Mouse (Mus musculus) liver, embryonic 11.5 days (tissue): ENCODE measurements around the gene Trim15. TPM values are rescaled to one million over a fixed set of nuclear protein-coding genes. Genes with fewer than 3 reads are reported as not detected.

Experiments used
- ATAC-seq: fragments of 200-750 bp; cut with Nextera tagmentation; replicated peaks from 2 replicates; pipeline ENCODE4 v1.8.0; 2017; ENCODE audit warnings: moderate number of reproducible peaks, mild to moderate bottlenecking, moderate TSS enrichment, moderate library complexity; ENCODE audit not compliant: low FRiP score
- DNase-seq: peaks from one replicate; pipeline ENCODE4 v3.0.0-alpha.2; 2017; ENCODE audit warnings: low spot score
- H3K27ac ChIP-seq: fragments of 300-500 bp; sonication (generic); 2 replicates; pipeline ENCODE4 v1.5.1; 2014; ENCODE audit warnings: mild to moderate bottlenecking, low read depth, low read length, control low read depth
- H3K27me3 ChIP-seq: fragments of 300-500 bp; sonication (generic); replicated peaks from 2 replicates; pipeline ENCODE4 v1.6.1; 2014; ENCODE audit warnings: low read length, mixed read lengths; ENCODE audit not compliant: control insufficient read depth, insufficient read depth
- H3K36me3 ChIP-seq: fragments of 300-500 bp; sonication (generic); 2 replicates; pipeline ENCODE4 v1.6.1; 2014; ENCODE audit warnings: mild to moderate bottlenecking, low read length, moderate library complexity, mixed read lengths; ENCODE audit not compliant: control insufficient read depth, insufficient read depth
- H3K4me1 ChIP-seq: fragments of 300-500 bp; sonication (generic); replicated peaks from 2 replicates; pipeline ENCODE4 v1.6.1; 2014; ENCODE audit warnings: low read length, mixed read lengths; ENCODE audit not compliant: control insufficient read depth, insufficient read depth
- H3K4me2 ChIP-seq: fragments of 300-500 bp; sonication (generic); 2 replicates; pipeline ENCODE4 v1.6.1; 2014; ENCODE audit warnings: mild to moderate bottlenecking, control low read depth, moderate library complexity
- H3K4me3 ChIP-seq: fragments of 300-500 bp; sonication (generic); 2 replicates; pipeline ENCODE4 v1.5.1; 2014; ENCODE audit warnings: low read depth, low read length, control low read depth
- H3K9ac ChIP-seq: fragments of 300-500 bp; sonication (generic); 2 replicates; pipeline ENCODE4 v1.6.1; 2014; ENCODE audit warnings: low read depth, low read length, control low read depth
- H3K9me3 ChIP-seq: fragments of 300-500 bp; sonication (generic); 2 replicates; pipeline ENCODE4 v1.6.1; 2016; ENCODE audit warnings: low read length, inconsistent platforms, mixed read lengths; ENCODE audit not compliant: control insufficient read depth
- WGBS: fragments of 180-500 bp; shearing (Covaris S2); extraction: QIAGEN DNeasy Blood & Tissue Kit; methylation state at CpG from one replicate; pipeline ENCODE4 v1.1.7; 2014; 5-methylcytosine and 5-hydroxymethylcytosine counted together
- polyA plus RNA-seq: library from polyadenylated mRNA; unstranded; fragments of >200 nt; fragmentation: Nextera tagmentation; extraction: Ambion mirVana; gene quantifications from 2 replicates; pipeline ENCODE4 v1.2.1, GENCODE M21; 2014

Gene Trim15
- polyA plus RNA-seq, 1 experiment from 2014 or later, result 0.18 TPM

DNA sequence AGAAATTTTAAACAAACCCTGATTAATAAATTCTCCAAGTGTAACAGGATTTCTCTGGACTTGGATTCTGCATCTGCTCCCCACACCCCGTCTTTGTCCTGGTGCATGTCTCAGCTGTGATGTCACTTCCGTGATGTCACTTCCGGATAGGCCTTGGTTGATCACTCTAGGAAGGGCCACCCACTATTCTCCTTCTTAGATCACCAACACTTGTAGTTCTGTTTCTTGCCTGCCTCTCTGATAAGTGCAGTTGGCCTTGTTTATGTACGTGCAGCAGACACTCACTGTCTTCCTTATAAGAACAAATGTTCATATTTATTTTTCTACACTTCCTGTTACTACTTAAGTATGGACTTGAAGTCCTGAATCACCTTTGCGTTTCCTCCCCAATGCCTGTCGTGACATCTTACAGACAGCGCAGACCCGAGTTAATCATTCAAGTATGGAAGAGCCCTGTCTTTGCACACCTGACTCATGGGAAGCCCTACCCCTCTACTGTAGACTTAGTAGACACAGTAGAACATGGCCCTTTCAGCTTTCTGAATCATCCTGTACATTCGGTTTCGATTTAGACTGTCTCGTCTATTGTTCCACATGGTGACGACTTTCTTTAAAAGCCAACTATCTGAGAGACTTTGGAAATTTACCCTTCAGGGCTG, 18.3 kb upstream of the Trim15 start:
- Histone ChIP-seq H3K4me1 (no peaks in the 10 kb centered on the region), H3K36me3 (no peaks in the 10 kb centered on the region), H3K27ac (no peak overlapping the region), H3K4me2 (no peak overlapping the region), H3K9me3 (no peaks in the 10 kb centered on the region), H3K27me3 (0 out of 2 replicates have a peak, but pooled peaks cover 6% of the 10 kb centered on the region), H3K9ac (no peak overlapping the region), H3K4me3 (no peak overlapping the region)
- DNase-seq, result no peak
- WGBS, result 90% methylated on average over 12 of the region's 12 CpGs
- ATAC-seq, result no peak

DNA sequence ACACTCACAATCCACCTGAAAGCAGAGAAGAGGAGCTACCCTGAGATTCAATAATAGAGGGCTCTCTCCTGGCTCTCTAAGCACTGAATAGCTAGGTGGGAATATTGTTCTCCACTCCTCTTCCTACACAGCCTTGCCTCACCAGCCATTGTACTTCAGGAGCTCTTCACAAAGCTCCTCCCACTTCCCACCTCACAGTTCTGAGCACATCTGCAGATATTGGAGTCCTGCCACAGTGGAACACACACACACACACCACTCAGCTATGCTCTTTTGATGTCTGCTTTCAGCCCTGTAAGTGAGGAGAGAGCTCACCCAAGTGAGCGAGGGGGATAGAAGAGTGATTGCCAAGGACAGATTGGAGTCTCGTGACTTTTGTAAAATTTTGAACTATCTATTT, 16.3 kb upstream of the Trim15 start:
- ATAC-seq, result no peak
- no peaks in the 10 kb centered on the region for H3K9me3 ChIP-seq
- H3K4me2 ChIP-seq, result no peak overlapping the region
- DNase-seq, result no peak
- no peak overlapping the region for H3K27ac ChIP-seq
- H3K27me3 ChIP-seq, result no peaks in the 10 kb centered on the region
- no peaks in the 10 kb centered on the region for H3K36me3 ChIP-seq
- no peak overlapping the region for H3K9ac ChIP-seq
- no peak overlapping the region for H3K4me3 ChIP-seq
- WGBS, result 76% methylated on average over 2 of the region's 2 CpGs
- no peaks in the 10 kb centered on the region for H3K4me1 ChIP-seq

DNA sequence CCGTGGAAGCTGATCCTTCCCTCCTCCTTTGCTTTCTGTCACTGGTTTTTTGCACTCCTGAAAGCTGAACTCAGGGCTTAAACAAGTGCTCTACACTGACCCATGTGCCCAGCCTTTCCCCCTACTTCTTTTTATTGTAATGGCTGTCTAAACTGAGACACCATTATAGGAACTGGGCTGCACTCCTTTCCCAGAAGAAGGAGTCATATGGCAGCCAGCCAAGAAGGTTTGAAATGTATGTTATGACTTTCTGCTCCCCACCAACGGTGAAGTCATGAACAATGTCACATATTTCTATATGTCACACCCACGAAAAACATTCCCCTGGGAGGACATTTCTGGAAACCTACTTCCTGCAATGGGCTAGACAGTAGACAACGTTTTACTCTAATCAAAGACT, 7.6 kb upstream of the Trim15 start:
- WGBS, result 61% methylated on average over 4 of the region's 4 CpGs
- Histone ChIP-seq H3K36me3 (peaks cover 2% of the 10 kb centered on the region; the same call in 1 of the 2 replicates), H3K27ac (no peak overlapping the region), H3K4me2 (no peak overlapping the region), H3K4me3 (no peak overlapping the region), H3K9ac (no peak overlapping the region), H3K4me1 (no peaks in the 10 kb centered on the region; the same call in 1 of the 2 replicates), H3K27me3 (peaks cover 3% of the 10 kb centered on the region; the same call in 1 of the 2 replicates), H3K9me3 (no peaks in the 10 kb centered on the region)
- ATAC-seq (no peak), DNase-seq (no peak)

DNA sequence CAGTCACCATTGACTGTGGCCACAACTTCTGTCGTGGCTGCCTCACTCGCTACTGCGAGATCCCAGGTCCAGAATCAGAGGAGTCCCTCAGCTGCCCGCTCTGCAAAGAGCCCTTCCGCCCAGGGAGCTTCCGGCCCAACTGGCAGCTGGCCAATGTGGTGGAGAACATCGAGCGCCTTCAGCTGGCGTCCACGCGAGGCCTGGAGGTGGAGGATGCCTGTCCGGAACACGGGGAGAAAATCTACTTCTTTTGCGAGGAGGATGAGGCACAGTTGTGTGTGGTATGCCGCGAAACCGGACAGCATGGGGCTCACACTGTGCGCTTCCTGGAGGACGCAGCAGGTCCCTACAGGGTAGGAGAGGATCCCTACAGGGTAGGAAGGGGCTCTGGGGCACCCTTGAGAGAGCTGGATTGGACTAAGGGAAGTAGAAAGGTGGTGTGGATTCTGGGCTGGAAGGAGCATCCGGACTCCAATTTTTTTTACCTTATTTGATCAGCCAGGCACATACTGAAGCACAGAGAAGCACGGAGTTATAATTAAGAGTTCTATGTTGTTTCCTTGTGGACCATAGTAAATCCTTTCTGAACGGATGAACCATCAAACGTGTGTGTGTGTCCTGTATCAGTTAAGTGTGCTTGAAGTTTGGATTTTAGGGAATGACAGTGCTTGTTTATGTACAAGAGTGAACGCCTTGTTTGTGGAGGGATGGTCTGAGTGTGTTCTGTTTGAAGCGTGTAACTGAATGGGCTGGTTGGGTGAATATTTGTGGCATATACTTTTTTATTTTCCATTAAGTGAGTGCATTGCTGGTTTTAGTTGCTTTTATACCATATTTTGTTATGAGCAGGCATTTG, 3.2 kb upstream of the Trim15 start:
- Histone ChIP-seq H3K9me3 (no peaks in the 10 kb centered on the region), H3K27me3 (peaks cover 26% of the 10 kb centered on the region), H3K4me3 (peak overlapping the region; percentile 59), H3K36me3 (peaks cover 2% of the 10 kb centered on the region; the same call in 1 of the 2 replicates), H3K4me1 (peaks cover 13% of the 10 kb centered on the region), H3K4me2 (peak overlapping the region; percentile 69), H3K27ac (peak overlapping the region; percentile 98), H3K9ac (peak overlapping the region; percentile 85)
- no peak for DNase-seq
- no peak for ATAC-seq
- WGBS, result 65% methylated on average over 25 of the region's 25 CpGs

DNA sequence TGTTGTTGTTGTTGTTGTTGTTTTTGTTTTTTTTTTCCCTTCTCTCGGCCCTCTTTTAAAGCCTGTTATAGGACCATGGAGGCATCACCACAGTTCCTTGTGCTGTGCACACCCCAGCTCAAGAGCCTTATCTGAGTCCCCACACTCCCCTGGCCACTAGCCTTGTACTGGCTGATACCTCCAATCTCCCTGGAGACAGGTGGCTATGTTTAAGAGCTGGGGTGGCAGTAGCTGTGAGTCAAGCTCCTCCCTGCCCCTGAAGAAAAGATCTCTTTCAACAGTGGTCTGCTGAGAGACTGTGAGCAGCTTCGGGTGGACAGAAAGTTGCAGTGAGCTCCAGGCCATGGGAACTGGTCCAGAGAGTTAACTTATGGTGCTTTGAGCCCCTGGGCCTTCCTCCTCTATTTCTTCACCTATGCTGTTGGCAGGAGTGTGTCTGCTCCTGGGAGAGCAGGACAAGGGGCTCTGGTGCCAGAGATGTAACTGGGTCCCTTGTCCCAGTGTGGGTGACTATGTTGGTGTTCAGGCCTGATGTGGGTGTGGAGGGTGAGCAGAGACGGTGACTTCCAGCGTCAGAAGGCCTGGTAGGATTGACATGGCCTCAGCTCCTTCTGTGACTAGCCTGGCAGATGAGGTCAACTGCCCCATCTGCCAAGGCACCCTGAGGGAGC, 2.4 kb upstream of the Trim15 start, which contains the start of gene Trim10:
TSS of gene Trim10 (plus strand) at position 291 of the 671 bp plus-strand sequence.
- peak within 1 kb of the TSS; percentile 69 for H3K4me2 ChIP-seq
- peak within 1 kb of the TSS; percentile 98 for H3K27ac ChIP-seq
- WGBS, result 45% methylated on average over 4 of the region's 4 CpGs
- H3K9ac ChIP-seq, result peak within 1 kb of the TSS; percentile 85
- peaks cover 13% of the 10 kb centered on the region for H3K4me1 ChIP-seq
- H3K36me3 ChIP-seq, result peaks cover 2% of the 10 kb centered on the region; the same call in 1 of the 2 replicates
- H3K4me3 ChIP-seq, result peak within 1 kb of the TSS; percentile 59
- ATAC-seq (peak; percentile 100), DNase-seq (peak; percentile 67)
- peaks cover 33% of the 10 kb centered on the region for H3K27me3 ChIP-seq
- no peaks in the 10 kb centered on the region for H3K9me3 ChIP-seq

DNA sequence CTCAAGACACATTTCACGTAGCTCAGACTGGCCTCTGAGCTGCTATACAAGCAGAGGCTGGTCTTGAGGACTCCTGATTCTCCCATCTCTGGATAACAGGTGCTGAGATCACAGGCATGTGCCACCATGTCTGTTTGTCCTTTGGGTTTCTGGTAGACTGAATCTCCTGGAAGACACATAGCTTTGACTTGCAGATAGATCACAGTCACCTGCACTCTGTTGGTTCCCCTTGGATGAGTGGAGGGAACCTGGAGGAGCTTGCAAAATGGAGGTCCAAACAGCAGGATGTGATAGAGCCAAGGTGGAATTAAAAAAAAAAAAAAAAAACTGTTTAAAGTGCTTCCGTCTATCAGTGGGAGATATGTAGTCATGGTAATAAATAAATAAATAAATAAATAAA, 1.8 kb upstream of the Trim15 start:
- Histone ChIP-seq H3K4me3 (no peak overlapping the region), H3K9ac (no peak overlapping the region), H3K4me2 (peak overlapping the region; percentile 13), H3K27me3 (peaks cover 33% of the 10 kb centered on the region), H3K9me3 (no peaks in the 10 kb centered on the region), H3K27ac (peak overlapping the region; percentile 63), H3K4me1 (peaks cover 13% of the 10 kb centered on the region), H3K36me3 (peaks cover 2% of the 10 kb centered on the region; the same call in 1 of the 2 replicates)
- ATAC-seq, result no peak
- DNase-seq, result no peak
- 58% methylated on average over 2 of the region's 2 CpGs for WGBS

DNA sequence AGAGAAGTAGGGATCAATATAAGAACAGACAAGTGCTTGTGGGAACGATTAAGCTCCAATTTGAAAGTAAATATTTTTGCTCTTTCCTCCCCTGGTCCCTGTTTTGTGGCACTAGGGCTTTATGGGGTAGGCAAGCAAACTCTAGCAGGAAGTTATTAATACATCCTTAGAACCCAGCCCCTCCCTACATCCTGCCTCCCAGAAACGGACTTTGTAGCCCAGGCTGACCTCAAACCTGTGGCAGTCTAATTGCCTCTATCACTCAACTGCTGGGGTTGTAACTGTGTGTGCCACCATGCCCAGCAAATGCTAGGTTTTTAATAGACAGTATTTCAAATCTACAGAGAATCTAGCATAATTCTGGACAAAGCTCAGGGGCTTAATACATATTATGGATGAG, 5.3 kb downstream of the Trim15 start:
- no peak overlapping the region for H3K9ac ChIP-seq
- ATAC-seq, result no peak
- WGBS, result 44% methylated on average over 2 of the region's 2 CpGs
- H3K27me3 ChIP-seq, result peaks cover 24% of the 10 kb centered on the region
- no peaks in the 10 kb centered on the region for H3K9me3 ChIP-seq
- H3K4me3 ChIP-seq, result no peak overlapping the region
- H3K27ac ChIP-seq, result no peak overlapping the region
- no peak for DNase-seq
- H3K36me3 ChIP-seq, result peaks cover 5% of the 10 kb centered on the region; the same call in 1 of the 2 replicates
- H3K4me1 ChIP-seq, result peaks cover 4% of the 10 kb centered on the region
- no peak overlapping the region for H3K4me2 ChIP-seq

DNA sequence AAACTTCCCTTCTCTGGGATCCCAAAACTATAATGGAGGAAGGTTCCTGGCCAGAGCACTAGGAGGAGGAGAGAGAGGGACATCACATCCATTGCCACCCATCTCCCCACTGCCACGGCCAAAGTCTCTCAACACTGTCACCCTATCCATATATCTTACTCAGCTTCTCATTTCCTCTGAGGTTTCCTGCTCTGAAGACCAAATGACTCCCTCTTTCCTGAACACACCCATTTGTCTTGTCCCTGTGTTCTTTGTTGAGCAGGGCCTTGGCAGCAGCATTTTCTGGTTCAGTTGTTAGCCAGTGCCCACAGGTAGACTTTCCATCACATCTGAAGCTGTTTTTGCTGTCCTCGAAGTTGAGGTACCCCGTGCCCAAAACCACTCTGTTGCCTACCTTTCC, 8.8 kb downstream of the Trim15 start:
- no peaks in the 10 kb centered on the region for H3K4me1 ChIP-seq
- H3K9ac ChIP-seq, result no peak overlapping the region
- H3K4me2 ChIP-seq, result no peak overlapping the region
- no peaks in the 10 kb centered on the region for H3K9me3 ChIP-seq
- no peak overlapping the region for H3K27ac ChIP-seq
- WGBS, result 85% methylated on average over 3 of the region's 3 CpGs
- H3K27me3 ChIP-seq, result peaks cover 3% of the 10 kb centered on the region; the same call in 1 of the 2 replicates
- DNase-seq (no peak), ATAC-seq (no peak)
- no peak overlapping the region for H3K4me3 ChIP-seq
- peaks cover 11% of the 10 kb centered on the region; the same call in 1 of the 2 replicates for H3K36me3 ChIP-seq
